Mouse (Mus musculus): ENCODE measurements around the gene Gm48552.
A peak's percentile ranks its signal among the peaks of the same experiment; 100 is the strongest.

Gm48552 gene

DNA sequence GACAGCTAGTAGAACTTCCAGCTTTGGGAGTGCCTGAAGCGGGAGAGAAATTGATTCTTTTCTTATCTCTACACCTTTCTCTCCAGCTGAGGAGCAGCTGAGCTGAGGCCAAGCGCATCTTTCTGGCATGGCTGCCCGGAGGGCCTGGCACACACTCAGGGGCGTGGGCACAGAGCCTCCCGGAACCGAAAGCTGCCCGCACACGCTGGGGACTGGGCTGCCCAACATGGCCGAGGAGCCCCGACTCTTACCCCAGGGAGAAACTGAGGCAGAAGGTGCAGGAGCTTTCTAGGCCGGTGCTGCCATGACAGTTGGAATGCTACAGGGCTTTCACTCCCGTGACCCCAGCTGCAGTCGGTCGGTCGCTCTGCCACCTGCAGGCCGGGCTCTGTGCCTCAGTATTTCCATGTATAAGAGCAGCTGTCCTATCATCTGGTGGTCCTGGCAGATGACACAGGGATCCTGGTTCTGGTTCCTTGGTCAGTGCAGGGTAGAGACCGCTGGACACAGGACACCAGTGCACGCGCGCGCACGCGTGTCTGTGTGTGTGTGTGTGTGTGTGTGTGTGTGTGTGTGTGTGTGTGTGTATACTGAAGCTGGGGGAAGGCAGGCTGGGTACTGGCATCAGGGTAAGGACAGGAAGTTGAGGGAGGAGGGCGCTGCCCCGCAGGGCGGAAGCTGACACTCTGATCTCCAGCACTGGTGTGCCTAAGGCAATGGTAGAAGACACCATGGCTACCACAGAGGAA lies 44.9 kb downstream of the Gm48552 start:
- DNase-seq, result peak; percentile 70 to 73

DNA sequence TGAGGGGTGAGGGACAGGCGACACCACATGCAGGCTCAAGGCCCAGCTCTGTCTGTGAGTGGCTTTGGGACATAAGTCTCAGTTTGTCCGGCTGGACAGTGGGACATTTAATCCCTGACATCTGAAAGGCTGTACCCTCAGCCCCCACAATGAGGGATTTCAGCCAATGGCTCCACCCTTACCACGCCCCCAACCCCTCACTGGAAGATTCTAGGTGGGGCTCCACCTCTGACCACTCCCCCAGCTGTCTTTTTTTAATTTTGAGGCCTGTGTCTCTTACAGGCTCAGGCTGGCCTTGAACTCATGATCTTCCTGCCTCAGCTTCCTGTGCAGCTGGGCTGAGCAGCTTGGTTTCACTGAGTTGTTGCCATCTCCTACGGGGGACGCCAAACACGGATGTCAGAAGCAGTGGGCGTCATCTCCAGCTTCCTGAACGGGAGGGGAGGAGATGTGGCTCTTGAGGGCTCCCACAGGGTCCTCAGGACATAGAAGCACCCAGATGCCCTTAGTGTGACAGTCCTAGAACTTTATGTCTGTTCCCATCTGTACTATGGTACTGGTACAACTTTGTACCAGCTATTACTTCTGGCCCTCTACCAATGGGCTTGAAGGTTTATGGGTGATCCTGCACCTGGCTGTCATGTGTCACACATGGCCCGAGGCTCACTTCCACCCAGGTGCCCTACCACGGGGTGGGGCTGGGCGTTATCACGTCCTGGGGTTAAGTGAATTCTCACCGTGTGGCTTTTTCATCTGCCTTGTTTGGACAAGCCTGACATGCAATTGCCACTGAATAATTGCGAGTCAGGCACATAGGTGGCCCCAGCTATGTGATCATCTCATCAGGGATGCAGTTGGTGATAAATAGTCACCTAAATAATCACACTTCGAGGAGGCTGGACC lies 45.8 kb downstream of the Gm48552 start:
- DNase-seq, result peak in 1 of 2 experiments; percentile 51

GRCm38 (mm10) chr10:81435436-81435835 lies 46.6 kb downstream of the Gm48552 start:
- DNase-seq, result peak; percentile 96 to 97
